8 mouse cellular contexts compared by ENCODE assay signal in genomic region chr6:91979301-91979996, GRCm38 (mm10). TPM values are rescaled to one million over a fixed set of nuclear protein-coding genes. Genes with fewer than 3 reads are reported as not detected.
DNase-seq lines count a peak whose midpoint lies in the region; ATAC-seq and TF ChIP-seq lines count a peak whose summit lies in the region.

No protein-coding gene starts in this region.

- peaks cover 26% of the 10 kb centered on the region for H3K27me3 ChIP-seq in embryonic facial prominence, embryonic 15.5 days
- no peaks in the 10 kb centered on the region for H3K27me3 ChIP-seq in hindbrain, postnatal 0 days (ENCODE audit: insufficient read depth, low read length)
- H3K27me3 ChIP-seq in midbrain, embryonic 10.5 days (ENCODE audit: low read depth, poor library complexity, severe bottlenecking): peaks cover 49% of the 10 kb centered on the region

- no peak for DNase-seq in gastrocnemius, adult 2 months
- no peak for DNase-seq in gastrocnemius, postnatal 4 days (ENCODE audit: low spot score in 2 of 2)
- DNase-seq in hindbrain, postnatal 0 days (ENCODE audit: low spot score): no peak
- DNase-seq in midbrain, embryonic 10.5 days (ENCODE audit: low spot score): no peak
- DNase-seq in thymus, postnatal 0 days (ENCODE audit: low spot score): no peak
- DNase-seq in layer of hippocampus, adult 8-10 months (ENCODE audit: low spot score in 2 of 2): no peak
- no peak for DNase-seq in layer of hippocampus, postnatal 14 days (ENCODE audit: low spot score in 2 of 2)

- no peaks in the 10 kb centered on the region for H3K9me3 ChIP-seq in embryonic facial prominence, embryonic 15.5 days (replicated peaks)
- H3K9me3 ChIP-seq in hindbrain, postnatal 0 days (ENCODE audit: low read length): no peaks in the 10 kb centered on the region
- H3K9me3 ChIP-seq in midbrain, embryonic 10.5 days (replicated peaks): no peaks in the 10 kb centered on the region

- H3K4me1 ChIP-seq in embryonic facial prominence, embryonic 15.5 days: peaks cover 9% of the 10 kb centered on the region
- H3K4me1 ChIP-seq in hindbrain, postnatal 0 days (ENCODE audit: insufficient read depth, low read length): no peaks in the 10 kb centered on the region
- peaks cover 22% of the 10 kb centered on the region for H3K4me1 ChIP-seq in midbrain, embryonic 10.5 days

- H3K27ac ChIP-seq in gastrocnemius, adult 2 months: peak overlapping the region; percentile 91
- H3K27ac ChIP-seq in embryonic facial prominence, embryonic 15.5 days (replicated peaks): no peak overlapping the region
- no peak overlapping the region; the same call in 1 of the 2 replicates for H3K27ac ChIP-seq in hindbrain, postnatal 0 days
- H3K27ac ChIP-seq in midbrain, embryonic 10.5 days (replicated peaks): peak overlapping the region; percentile 74

- no peaks in the 10 kb centered on the region for H3K36me3 ChIP-seq in embryonic facial prominence, embryonic 15.5 days
- H3K36me3 ChIP-seq in hindbrain, postnatal 0 days (ENCODE audit: insufficient read depth, low read length): no peaks in the 10 kb centered on the region
- no peaks in the 10 kb centered on the region for H3K36me3 ChIP-seq in midbrain, embryonic 10.5 days

- peak overlapping the region; percentile 41 for H3K9ac ChIP-seq in embryonic facial prominence, embryonic 15.5 days
- peak overlapping the region; percentile 61 for H3K9ac ChIP-seq in hindbrain, postnatal 0 days (replicated peaks; ENCODE audit: low read length)

- H3K4me3 ChIP-seq in gastrocnemius, adult 2 months: peak overlapping the region; percentile 77
- H3K4me3 ChIP-seq in embryonic facial prominence, embryonic 15.5 days (replicated peaks): peak overlapping the region; percentile 55
- peak overlapping the region; percentile 51 for H3K4me3 ChIP-seq in hindbrain, postnatal 0 days (ENCODE audit: low read length)
- peak overlapping the region; percentile 65 for H3K4me3 ChIP-seq in midbrain, embryonic 10.5 days

- peak overlapping the region; percentile 73 for H3K4me2 ChIP-seq in embryonic facial prominence, embryonic 15.5 days (replicated peaks)
- peak overlapping the region; percentile 91 for H3K4me2 ChIP-seq in hindbrain, postnatal 0 days (ENCODE audit: low read depth, low read length)

- no peak for TF ChIP-seq CTCF in gastrocnemius, adult 2 months (IDR thresholded peaks at IDR 0.05)
- TF ChIP-seq CTCF in hindbrain, postnatal 0 days (IDR thresholded peaks at IDR 0.05; ENCODE audit: low read depth): no peak

- 8% methylated on average over 23 of the region's 23 CpGs for WGBS in embryonic facial prominence, embryonic 15.5 days
- 16% methylated on average over 23 of the region's 23 CpGs for WGBS in hindbrain, postnatal 0 days
- WGBS in midbrain, embryonic 10.5 days: 9% methylated on average over 23 of the region's 23 CpGs

- intact Hi-C loops in gastrocnemius, adult 2 months (cut with DNase I): loop anchor here (5.0 kb wide), 1 partner anchor 88 kb away; no protein-coding TSS in a partner anchor

- ATAC-seq in embryonic facial prominence, embryonic 15.5 days (ENCODE audit: insufficient number of reproducible peaks, low FRiP score, low TSS enrichment, low read depth): no peak
- no peak for ATAC-seq in hindbrain, postnatal 0 days

RNA-seq across cellular contexts. Expression of gene Fgd5, which starts 0.8 kb away (rescaled TPM):
- 10 to 100 TPM in 1 of 2 experiments, 1 to 10 TPM in 1; 9.0 to 11.3 TPM for total RNA-seq in gastrocnemius, adult 2 months (2021)
- total RNA-seq in gastrocnemius, postnatal 4 days (2021): 10 to 100 TPM; 22.1 to 25.3 TPM
- polyA plus RNA-seq in embryonic facial prominence, embryonic 15.5 days (2015; fragmentation: Nextera tagmentation; extraction: Ambion mirVana): 12.0 and 12.2 TPM in 2 replicates
- total RNA-seq in hindbrain, postnatal 0 days (2014; rRNA removed): 17.6 and 17.7 TPM in 2 replicates
- 9.1 and 9.4 TPM in 2 replicates for polyA plus RNA-seq in hindbrain, postnatal 0 days (2015; fragmentation: Nextera tagmentation; extraction: Ambion mirVana)
- polyA plus RNA-seq in midbrain, embryonic 10.5 days (2016; fragmentation: Nextera tagmentation; extraction: Ambion mirVana): 5.1 and 5.6 TPM in 2 replicates
- 3.3 and 3.6 TPM in 2 replicates for polyA plus RNA-seq in thymus, postnatal 0 days (2015; fragmentation: Nextera tagmentation; extraction: Ambion mirVana)
- 1 to 10 TPM; 4.0 to 6.0 (median 5.4) TPM for total RNA-seq in layer of hippocampus, adult 8-10 months (2022)
- 1 to 10 TPM; 7.3 to 8.5 TPM for total RNA-seq in layer of hippocampus, postnatal 14 days (2021)

Comparison
In these comparisons a context has a peak if more than half of its experiments do, and no peak if none do; other contexts are left out.
1. H3K27ac ChIP-seq: peak in gastrocnemius, adult 2 months (single experiment) and midbrain, embryonic 10.5 days (single experiment); none in embryonic facial prominence, embryonic 15.5 days (single experiment) and hindbrain, postnatal 0 days (single experiment).
2. Peak in every context shown above with its lines, with median percentiles within 50 percentile points of each other: H3K4me3 ChIP-seq.